Mouse (Mus musculus): ENCODE measurements around the gene Gins3.
"Not testable (repeated sequence)": the region's sequence is repeated elsewhere in the genome, so short reads cannot be mapped to it uniquely, and the experiment has no call there.

Gins3 gene

GRCm38 (mm10) chr8:95633262-95634062 is at the start of gene Gins3:
Gins3 (plus strand) TSS chr8:95633453.
- peak; percentile 93 to 94 for DNase-seq

GRCm38 (mm10) chr8:95587339-95587738 is 45.9 kb upstream of the Gins3 start:
- no peak for DNase-seq

- DNase-seq, result no peak
Observed at GRCm38 (mm10) chr8:95589282-95589681, 44.0 kb upstream of the Gins3 start.

GRCm38 (mm10) chr8:95590539-95590938 is 42.7 kb upstream of the Gins3 start:
- DNase-seq, result no peak

- no peak for DNase-seq
Observed at GRCm38 (mm10) chr8:95592131-95592780, 41.0 kb upstream of the Gins3 start.

GRCm38 (mm10) chr8:95593439-95594393 is 39.5 kb upstream of the Gins3 start:
- DNase-seq, result no peak

GRCm38 (mm10) chr8:95595131-95595530 is 38.1 kb upstream of the Gins3 start:
- no peak for DNase-seq

GRCm38 (mm10) chr8:95596841-95597241 is 36.4 kb upstream of the Gins3 start:
- DNase-seq, result no peak

GRCm38 (mm10) chr8:95599861-95600260 is 33.4 kb upstream of the Gins3 start:
- DNase-seq, result peak; percentile 75 to 80

GRCm38 (mm10) chr8:95601306-95601705 is 31.9 kb upstream of the Gins3 start:
- peak in 1 of 2 experiments; percentile 9 for DNase-seq

GRCm38 (mm10) chr8:95602168-95602567 is 31.1 kb upstream of the Gins3 start:
- no peak for DNase-seq

GRCm38 (mm10) chr8:95606509-95606908 is 26.7 kb upstream of the Gins3 start:
- not testable (repeated sequence) for DNase-seq

GRCm38 (mm10) chr8:95607210-95607609 is 26.0 kb upstream of the Gins3 start:
- no peak for DNase-seq

GRCm38 (mm10) chr8:95609406-95609805 is 23.8 kb upstream of the Gins3 start:
- DNase-seq, result no peak

GRCm38 (mm10) chr8:95610749-95611148 is 22.5 kb upstream of the Gins3 start:
- no peak for DNase-seq

- DNase-seq, result no peak
Observed at GRCm38 (mm10) chr8:95611769-95612168, 21.5 kb upstream of the Gins3 start.

- DNase-seq, result no peak
Observed at GRCm38 (mm10) chr8:95616383-95616782, 16.9 kb upstream of the Gins3 start.

- DNase-seq, result no peak
Observed at GRCm38 (mm10) chr8:95620046-95620445, 13.2 kb upstream of the Gins3 start.

GRCm38 (mm10) chr8:95624833-95625232 is 8.4 kb upstream of the Gins3 start:
- no peak for DNase-seq

GRCm38 (mm10) chr8:95632840-95633239 is 413 bp upstream of the Gins3 start:
- DNase-seq, result no peak

- DNase-seq, result no peak
Observed at GRCm38 (mm10) chr8:95634063-95634340, 749 bp downstream of the Gins3 start.

- DNase-seq, result no peak
Observed at GRCm38 (mm10) chr8:95644942-95645341, 11.7 kb downstream of the Gins3 start.

- DNase-seq, result no peak
Observed at GRCm38 (mm10) chr8:95648251-95648650, 15.0 kb downstream of the Gins3 start.

All from cerebellum, postnatal 25 days (tissue).